Mouse (Mus musculus): Measurements from ENCODE around the gene Hyal3. TPM values are rescaled to one million over a fixed set of nuclear protein-coding genes. Genes with fewer than 3 reads are reported as not detected.
A peak's percentile ranks its signal among the peaks of the same experiment; 100 is the strongest.

Gene Hyal3
- polyA plus RNA-seq, 1 experiment from 2014 or later: 1.7 TPM

GRCm38 (mm10) chr9:107629901-107630425 is 49.3 kb downstream of the Hyal3 start:
- DNase-seq (ENCODE audit: low spot score) (no peak), ATAC-seq (no peak)
- no peak for TF ChIP-seq EP300 (IDR thresholded peaks at IDR 0.05)
- no peak for TF ChIP-seq CTCF (IDR thresholded peaks at IDR 0.05)
- peaks cover 55% of the 10 kb centered on the region for H3K4me1 ChIP-seq (ENCODE audit: insufficient read depth, low read depth, low read length)
- no peaks in the 10 kb centered on the region for H3K9me3 ChIP-seq (ENCODE audit: low read length)
- 17% methylated on average over 14 of the region's 14 CpGs for WGBS
- H3K9ac ChIP-seq (replicated peaks; ENCODE audit: low read depth): peak overlapping the region; percentile 20; the same call in 1 of the 2 replicates
- H3K36me3 ChIP-seq (ENCODE audit: insufficient read depth, low read length): 0 out of 2 replicates have a peak, but pooled peaks cover 4% of the 10 kb centered on the region
- no peaks in the 10 kb centered on the region for H3K27me3 ChIP-seq (replicated peaks; ENCODE audit: insufficient read depth, low read length)
- H3K4me2 ChIP-seq (replicated peaks; ENCODE audit: low read depth, low read length): peak overlapping the region; percentile 27
- H3K4me3 ChIP-seq (ENCODE audit: low read depth, low read length): no peak overlapping the region
- H3K27ac ChIP-seq (ENCODE audit: low read length): peak overlapping the region; percentile 86

- no peak for DNase-seq (ENCODE audit: low spot score)
- Histone ChIP-seq H3K36me3 (ENCODE audit: insufficient read depth, low read length) (0 out of 2 replicates have a peak, but pooled peaks cover 2% of the 10 kb centered on the region), H3K4me1 (ENCODE audit: insufficient read depth, low read depth, low read length) (peaks cover 55% of the 10 kb centered on the region), H3K4me3 (ENCODE audit: low read depth, low read length) (no peak overlapping the region), H3K9ac (replicated peaks; ENCODE audit: low read depth) (no peak overlapping the region), H3K27ac (ENCODE audit: low read length) (peak overlapping the region; percentile 86), H3K27me3 (replicated peaks; ENCODE audit: insufficient read depth, low read length) (no peaks in the 10 kb centered on the region), H3K4me2 (replicated peaks; ENCODE audit: low read depth, low read length) (peak overlapping the region; percentile 23; the same call in 1 of the 2 replicates), H3K9me3 (ENCODE audit: low read length) (no peaks in the 10 kb centered on the region)
- no peak for TF ChIP-seq CTCF (IDR thresholded peaks at IDR 0.05)
- TF ChIP-seq EP300 (IDR thresholded peaks at IDR 0.05): no peak
- WGBS: 16% methylated on average over 4 of the region's 4 CpGs
- no peak for ATAC-seq
Observed at GRCm38 (mm10) chr9:107630576-107630975, 50.0 kb downstream of the Hyal3 start.

GRCm38 (mm10) chr9:107631311-107631826 is 50.8 kb downstream of the Hyal3 start:
- H3K4me3 ChIP-seq (ENCODE audit: low read depth, low read length): no peak overlapping the region
- DNase-seq (ENCODE audit: low spot score) (no peak), ATAC-seq (no peak)
- H3K9ac ChIP-seq (replicated peaks; ENCODE audit: low read depth): no peak overlapping the region
- H3K36me3 ChIP-seq (ENCODE audit: insufficient read depth, low read length): no peaks in the 10 kb centered on the region
- TF ChIP-seq EP300 (IDR thresholded peaks at IDR 0.05) (no peak), CTCF (IDR thresholded peaks at IDR 0.05) (no peak)
- H3K27me3 ChIP-seq (replicated peaks; ENCODE audit: insufficient read depth, low read length): no peaks in the 10 kb centered on the region
- 0 out of 2 replicates have a peak overlapping the region, but pooled peaks have one; percentile 17 for H3K4me2 ChIP-seq (replicated peaks; ENCODE audit: low read depth, low read length)
- no peaks in the 10 kb centered on the region for H3K9me3 ChIP-seq (ENCODE audit: low read length)
- 68% methylated on average over 9 of the region's 9 CpGs for WGBS
- peaks cover 52% of the 10 kb centered on the region for H3K4me1 ChIP-seq (ENCODE audit: insufficient read depth, low read depth, low read length)
- H3K27ac ChIP-seq (ENCODE audit: low read length): no peak overlapping the region

GRCm38 (mm10) chr9:107631861-107632260 is 51.2 kb downstream of the Hyal3 start:
- DNase-seq (ENCODE audit: low spot score): no peak
- Histone ChIP-seq H3K27me3 (replicated peaks; ENCODE audit: insufficient read depth, low read length) (no peaks in the 10 kb centered on the region), H3K4me1 (ENCODE audit: insufficient read depth, low read depth, low read length) (peaks cover 48% of the 10 kb centered on the region), H3K4me2 (replicated peaks; ENCODE audit: low read depth, low read length) (peak overlapping the region; percentile 90), H3K36me3 (ENCODE audit: insufficient read depth, low read length) (no peaks in the 10 kb centered on the region), H3K27ac (ENCODE audit: low read length) (0 out of 2 replicates have a peak overlapping the region, but pooled peaks have one; percentile 90), H3K4me3 (ENCODE audit: low read depth, low read length) (0 out of 2 replicates have a peak overlapping the region, but pooled peaks have one; percentile 2), H3K9ac (replicated peaks; ENCODE audit: low read depth) (peak overlapping the region; percentile 96; the same call in 1 of the 2 replicates), H3K9me3 (ENCODE audit: low read length) (no peaks in the 10 kb centered on the region)
- no peak for TF ChIP-seq EP300 (IDR thresholded peaks at IDR 0.05)
- no peak for TF ChIP-seq CTCF (IDR thresholded peaks at IDR 0.05)
- ATAC-seq: no peak
- 87% methylated on average over 8 of the region's 8 CpGs for WGBS

- Histone ChIP-seq H3K4me1 (ENCODE audit: insufficient read depth, low read depth, low read length) (peaks cover 42% of the 10 kb centered on the region), H3K4me2 (replicated peaks; ENCODE audit: low read depth, low read length) (peak overlapping the region; percentile 90), H3K9me3 (ENCODE audit: low read length) (no peaks in the 10 kb centered on the region), H3K27ac (ENCODE audit: low read length) (peak overlapping the region; percentile 90), H3K36me3 (ENCODE audit: insufficient read depth, low read length) (no peaks in the 10 kb centered on the region), H3K4me3 (ENCODE audit: low read depth, low read length) (peak overlapping the region; percentile 90), H3K9ac (replicated peaks; ENCODE audit: low read depth) (peak overlapping the region; percentile 96), H3K27me3 (replicated peaks; ENCODE audit: insufficient read depth, low read length) (no peaks in the 10 kb centered on the region)
- WGBS: 29% methylated on average over 6 of the region's 6 CpGs
- DNase-seq (ENCODE audit: low spot score) (peak; percentile 67), ATAC-seq (no peak)
- TF ChIP-seq EP300 (IDR thresholded peaks at IDR 0.05): no peak
- no peak for TF ChIP-seq CTCF (IDR thresholded peaks at IDR 0.05)
Observed at GRCm38 (mm10) chr9:107632478-107632877, 51.9 kb downstream of the Hyal3 start.

GRCm38 (mm10) chr9:107633091-107633660 is 52.6 kb downstream of the Hyal3 start:
- H3K36me3 ChIP-seq (ENCODE audit: insufficient read depth, low read length): no peaks in the 10 kb centered on the region
- peak overlapping the region; percentile 96 for H3K9ac ChIP-seq (replicated peaks; ENCODE audit: low read depth)
- H3K4me3 ChIP-seq (ENCODE audit: low read depth, low read length): peak overlapping the region; percentile 90
- peak; percentile 94 for DNase-seq (ENCODE audit: low spot score)
- peak overlapping the region; percentile 90 for H3K27ac ChIP-seq (ENCODE audit: low read length)
- no peaks in the 10 kb centered on the region for H3K9me3 ChIP-seq (ENCODE audit: low read length)
- H3K27me3 ChIP-seq (replicated peaks; ENCODE audit: insufficient read depth, low read length): no peaks in the 10 kb centered on the region
- peaks cover 38% of the 10 kb centered on the region for H3K4me1 ChIP-seq (ENCODE audit: insufficient read depth, low read depth, low read length)
- peak overlapping the region; percentile 90 for H3K4me2 ChIP-seq (replicated peaks; ENCODE audit: low read depth, low read length)
- peak; percentile 58 for ATAC-seq
- TF ChIP-seq EP300 (IDR thresholded peaks at IDR 0.05) (peak; percentile 58; the same call in 1 of the 2 replicates), CTCF (IDR thresholded peaks at IDR 0.05) (no peak)
- 1% methylated on average over 31 of the region's 33 CpGs for WGBS

Measured in lung, postnatal 0 days (tissue).